Mouse (Mus musculus): ENCODE measurements at regions not wholly inside any gene's neighbourhood (a gene's known extent, or its start where the extent isn't known, plus 50 kb on each side); places are given as distances from the start of the nearest gene placed in this dataset.

GRCm38 (mm10) chr6:84365914-84366313 is 227.8 kb downstream of the Cyp26b1 start:
- Histone ChIP-seq H3K27me3 (ENCODE audit: control insufficient read depth, insufficient read depth, low read length) (no peaks in the 10 kb centered on the region), H3K9me3 (ENCODE audit: control insufficient read depth, low read length) (no peaks in the 10 kb centered on the region)
- WGBS = 73% methylated on average over 4 of the region's 4 CpGs

GRCm38 (mm10) chr6:84364964-84365363 is 228.7 kb downstream of the Cyp26b1 start:
- no peaks in the 10 kb centered on the region for H3K9me3 ChIP-seq (ENCODE audit: control insufficient read depth, low read length)
- no peaks in the 10 kb centered on the region for H3K4me1 ChIP-seq (ENCODE audit: control insufficient read depth, insufficient read depth, low read length)
- H3K4me3 ChIP-seq (ENCODE audit: low read depth, low read length) = no peak overlapping the region
- H3K36me3 ChIP-seq (ENCODE audit: control insufficient read depth, insufficient read depth, low read length) = no peaks in the 10 kb centered on the region
- no peaks in the 10 kb centered on the region for H3K27me3 ChIP-seq (ENCODE audit: control insufficient read depth, insufficient read depth, low read length)
- DNase-seq (ENCODE audit: low spot score) (no peak), ATAC-seq (ENCODE audit: insufficient read depth, low FRiP score, low TSS enrichment) (no peak)
- H3K27ac ChIP-seq (ENCODE audit: low read depth, low read length) = no peak overlapping the region
- 8% methylated on average over 2 of the region's 2 CpGs for WGBS
- H3K4me2 ChIP-seq (ENCODE audit: low read depth) = no peak overlapping the region
- H3K9ac ChIP-seq (ENCODE audit: low read length) = no peak overlapping the region

More at GRCm38 (mm10) chr6:84365914-84366313, 227.8 kb downstream of the Cyp26b1 start:
- no peaks in the 10 kb centered on the region for H3K4me1 ChIP-seq (ENCODE audit: control insufficient read depth, insufficient read depth, low read length)
- ATAC-seq (ENCODE audit: insufficient read depth, low FRiP score, low TSS enrichment) (no peak), DNase-seq (ENCODE audit: low spot score) (no peak)
- H3K4me2 ChIP-seq (ENCODE audit: low read depth) = no peak overlapping the region
- no peaks in the 10 kb centered on the region for H3K36me3 ChIP-seq (ENCODE audit: control insufficient read depth, insufficient read depth, low read length)
- H3K27ac ChIP-seq (ENCODE audit: low read depth, low read length) = no peak overlapping the region
- H3K9ac ChIP-seq (ENCODE audit: low read length) = no peak overlapping the region
- no peak overlapping the region for H3K4me3 ChIP-seq (ENCODE audit: low read depth, low read length)

GRCm38 (mm10) chr6:84362331-84362730 is 231.4 kb downstream of the Cyp26b1 start:
- H3K27me3 ChIP-seq (ENCODE audit: control insufficient read depth, insufficient read depth, low read length) = no peaks in the 10 kb centered on the region
- no peak for ATAC-seq (ENCODE audit: insufficient read depth, low FRiP score, low TSS enrichment)
- WGBS = 90% methylated on average over 1 of the region's 1 CpGs
- no peak overlapping the region for H3K4me2 ChIP-seq (ENCODE audit: low read depth)
- no peak for DNase-seq (ENCODE audit: low spot score)
- H3K9ac ChIP-seq (ENCODE audit: low read length) = no peak overlapping the region
- no peak overlapping the region for H3K4me3 ChIP-seq (ENCODE audit: low read depth, low read length)
- H3K9me3 ChIP-seq (ENCODE audit: control insufficient read depth, low read length) = no peaks in the 10 kb centered on the region
- no peak overlapping the region for H3K27ac ChIP-seq (ENCODE audit: low read depth, low read length)
- no peaks in the 10 kb centered on the region for H3K4me1 ChIP-seq (ENCODE audit: control insufficient read depth, insufficient read depth, low read length)
- H3K36me3 ChIP-seq (ENCODE audit: control insufficient read depth, insufficient read depth, low read length) = no peaks in the 10 kb centered on the region

- no peak overlapping the region for H3K4me2 ChIP-seq (ENCODE audit: low read depth)
- no peaks in the 10 kb centered on the region for H3K36me3 ChIP-seq (ENCODE audit: control insufficient read depth, insufficient read depth, low read length)
- no peak for ATAC-seq (ENCODE audit: insufficient read depth, low FRiP score, low TSS enrichment)
- no peak overlapping the region for H3K4me3 ChIP-seq (ENCODE audit: low read depth, low read length)
- H3K4me1 ChIP-seq (ENCODE audit: control insufficient read depth, insufficient read depth, low read length) = no peaks in the 10 kb centered on the region
- WGBS = 86% methylated on average over 10 of the region's 10 CpGs
- H3K27ac ChIP-seq (ENCODE audit: low read depth, low read length) = no peak overlapping the region
- H3K27me3 ChIP-seq (ENCODE audit: control insufficient read depth, insufficient read depth, low read length) = no peaks in the 10 kb centered on the region
- H3K9me3 ChIP-seq (ENCODE audit: control insufficient read depth, low read length) = no peaks in the 10 kb centered on the region
- DNase-seq (ENCODE audit: low spot score) = no peak
- no peak overlapping the region for H3K9ac ChIP-seq (ENCODE audit: low read length)
Observed at GRCm38 (mm10) chr6:84357911-84358310, 235.8 kb downstream of the Cyp26b1 start.

- Histone ChIP-seq H3K27ac (ENCODE audit: low read depth, low read length) (no peak overlapping the region), H3K4me1 (ENCODE audit: control insufficient read depth, insufficient read depth, low read length) (no peaks in the 10 kb centered on the region), H3K4me2 (ENCODE audit: low read depth) (no peak overlapping the region), H3K9me3 (ENCODE audit: control insufficient read depth, low read length) (no peaks in the 10 kb centered on the region), H3K27me3 (ENCODE audit: control insufficient read depth, insufficient read depth, low read length) (no peaks in the 10 kb centered on the region), H3K4me3 (ENCODE audit: low read depth, low read length) (no peak overlapping the region), H3K36me3 (ENCODE audit: control insufficient read depth, insufficient read depth, low read length) (no peaks in the 10 kb centered on the region), H3K9ac (ENCODE audit: low read length) (no peak overlapping the region)
- no peak for DNase-seq (ENCODE audit: low spot score)
- ATAC-seq (ENCODE audit: insufficient read depth, low FRiP score, low TSS enrichment) = no peak
- WGBS = 88% methylated on average over 6 of the region's 6 CpGs
Observed at GRCm38 (mm10) chr6:84353425-84354220, 240.1 kb downstream of the Cyp26b1 start.

GRCm38 (mm10) chr6:84344936-84345335 is 248.8 kb downstream of the Cyp26b1 start:
- Histone ChIP-seq H3K36me3 (ENCODE audit: control insufficient read depth, insufficient read depth, low read length) (no peaks in the 10 kb centered on the region), H3K9ac (ENCODE audit: low read length) (no peak overlapping the region), H3K4me2 (ENCODE audit: low read depth) (no peak overlapping the region), H3K27ac (ENCODE audit: low read depth, low read length) (no peak overlapping the region), H3K4me1 (ENCODE audit: control insufficient read depth, insufficient read depth, low read length) (peaks cover 2% of the 10 kb centered on the region; the same call in 1 of the 2 replicates), H3K9me3 (ENCODE audit: control insufficient read depth, low read length) (no peaks in the 10 kb centered on the region), H3K27me3 (ENCODE audit: control insufficient read depth, insufficient read depth, low read length) (no peaks in the 10 kb centered on the region), H3K4me3 (ENCODE audit: low read depth, low read length) (no peak overlapping the region)
- ATAC-seq (ENCODE audit: insufficient read depth, low FRiP score, low TSS enrichment) (no peak), DNase-seq (ENCODE audit: low spot score) (no peak)
- 90% methylated on average over 12 of the region's 12 CpGs for WGBS

- H3K27ac ChIP-seq (ENCODE audit: low read depth, low read length) = no peak overlapping the region
- H3K4me1 ChIP-seq (ENCODE audit: control insufficient read depth, insufficient read depth, low read length) = no peaks in the 10 kb centered on the region
- no peak for DNase-seq (ENCODE audit: low spot score)
- no peak overlapping the region for H3K4me2 ChIP-seq (ENCODE audit: low read depth)
- H3K9me3 ChIP-seq (ENCODE audit: control insufficient read depth, low read length) = no peaks in the 10 kb centered on the region
- ATAC-seq (ENCODE audit: insufficient read depth, low FRiP score, low TSS enrichment) = no peak
- no peaks in the 10 kb centered on the region for H3K27me3 ChIP-seq (ENCODE audit: control insufficient read depth, insufficient read depth, low read length)
- H3K4me3 ChIP-seq (ENCODE audit: low read depth, low read length) = no peak overlapping the region
- 83% methylated on average over 10 of the region's 10 CpGs for whole genome bisulfite sequencing
- no peaks in the 10 kb centered on the region for H3K36me3 ChIP-seq (ENCODE audit: control insufficient read depth, insufficient read depth, low read length)
- no peak overlapping the region for H3K9ac ChIP-seq (ENCODE audit: low read length)
Observed at GRCm38 (mm10) chr6:84333666-84334179, 260.0 kb downstream of the Cyp26b1 start.

- no peak overlapping the region for H3K9ac ChIP-seq (ENCODE audit: low read length)
- DNase-seq (ENCODE audit: low spot score) = no peak
- H3K4me1 ChIP-seq (ENCODE audit: control insufficient read depth, insufficient read depth, low read length) = no peaks in the 10 kb centered on the region
- H3K4me2 ChIP-seq (ENCODE audit: low read depth) = no peak overlapping the region
- H3K9me3 ChIP-seq (ENCODE audit: control insufficient read depth, low read length) = no peaks in the 10 kb centered on the region
- whole genome bisulfite sequencing = 76% methylated on average over 7 of the region's 7 CpGs
- H3K27ac ChIP-seq (ENCODE audit: low read depth, low read length) = no peak overlapping the region
- no peaks in the 10 kb centered on the region for H3K27me3 ChIP-seq (ENCODE audit: control insufficient read depth, insufficient read depth, low read length)
- H3K4me3 ChIP-seq (ENCODE audit: low read depth, low read length) = no peak overlapping the region
- no peaks in the 10 kb centered on the region for H3K36me3 ChIP-seq (ENCODE audit: control insufficient read depth, insufficient read depth, low read length)
- ATAC-seq (ENCODE audit: insufficient read depth, low FRiP score, low TSS enrichment) = no peak
Observed at GRCm38 (mm10) chr6:84329106-84329505, 264.6 kb downstream of the Cyp26b1 start.

- Histone ChIP-seq H3K9me3 (ENCODE audit: control insufficient read depth, low read length) (no peaks in the 10 kb centered on the region), H3K27me3 (ENCODE audit: control insufficient read depth, insufficient read depth, low read length) (no peaks in the 10 kb centered on the region), H3K27ac (ENCODE audit: low read depth, low read length) (no peak overlapping the region), H3K4me2 (ENCODE audit: low read depth) (no peak overlapping the region), H3K4me3 (ENCODE audit: low read depth, low read length) (no peak overlapping the region), H3K36me3 (ENCODE audit: control insufficient read depth, insufficient read depth, low read length) (no peaks in the 10 kb centered on the region), H3K4me1 (ENCODE audit: control insufficient read depth, insufficient read depth, low read length) (no peaks in the 10 kb centered on the region), H3K9ac (ENCODE audit: low read length) (no peak overlapping the region)
- DNase-seq (ENCODE audit: low spot score) = no peak
- no peak for ATAC-seq (ENCODE audit: insufficient read depth, low FRiP score, low TSS enrichment)
- 70% methylated on average over 3 of the region's 3 CpGs for WGBS
Observed at GRCm38 (mm10) chr6:84328030-84328390, 265.7 kb downstream of the Cyp26b1 start.
